Mouse (Mus musculus): Measurements from ENCODE around the gene Fam71e1.

Gene Fam71e1

DNA sequence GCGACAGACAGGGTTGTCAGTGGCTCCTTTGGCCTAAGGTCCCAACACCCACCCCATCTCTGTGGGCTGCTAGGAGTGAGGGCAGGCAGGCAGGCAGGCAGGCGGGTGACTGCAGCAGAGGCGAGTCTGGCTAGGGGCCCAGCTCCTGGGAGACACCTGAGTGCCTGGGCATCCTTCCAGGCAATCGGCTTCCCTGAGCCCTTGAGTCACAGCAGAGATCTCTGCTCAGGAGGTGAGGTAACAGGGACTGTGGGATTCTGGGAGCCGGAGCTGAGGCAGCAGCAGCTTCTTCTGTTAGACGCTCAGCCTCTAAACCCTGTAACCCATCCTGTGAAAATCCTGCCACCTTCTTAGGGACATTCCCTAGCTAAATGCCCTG is 40.2 kb downstream of the Fam71e1 start:
- peak; percentile 39 for DNase-seq

DNA sequence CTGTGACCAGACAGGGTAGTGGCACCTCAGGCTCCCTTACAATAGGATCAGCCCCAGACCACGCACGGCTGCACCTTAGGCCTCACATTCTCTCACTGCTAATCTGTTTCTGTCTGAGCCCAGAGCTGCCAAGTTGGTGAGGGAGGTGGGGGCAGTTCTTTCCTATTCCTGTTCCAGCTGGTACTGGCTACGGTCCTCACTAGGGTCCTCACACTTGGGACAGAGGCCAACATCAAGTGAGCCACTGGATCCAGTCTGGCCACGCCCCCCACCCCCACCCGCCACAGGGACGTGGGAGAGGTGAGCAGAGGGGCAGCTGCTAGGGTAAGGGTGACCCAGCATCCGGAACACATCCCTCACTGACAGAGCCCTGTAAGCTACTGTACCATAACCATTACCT is 40.6 kb downstream of the Fam71e1 start:
- DNase-seq, result no peak

DNA sequence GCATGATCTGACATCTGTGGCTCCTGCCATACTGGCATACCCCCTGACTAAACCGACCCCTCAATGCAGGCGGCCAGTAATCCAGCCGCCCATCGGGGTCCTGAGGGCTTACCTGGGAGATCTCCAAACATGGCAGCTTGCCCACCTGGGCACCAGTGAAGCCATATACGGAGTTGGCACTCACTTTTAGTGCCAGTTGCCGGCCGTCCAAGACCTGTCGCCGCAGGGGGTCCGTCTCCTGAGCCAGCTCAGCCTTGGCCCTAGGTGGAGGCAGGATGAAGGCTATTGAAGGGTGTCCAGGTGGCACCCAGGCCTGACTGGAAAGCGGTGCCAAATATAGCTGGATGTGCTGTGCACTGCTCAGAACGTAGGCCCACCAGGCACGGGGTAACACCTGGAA is 41.1 kb downstream of the Fam71e1 start:
- DNase-seq, result no peak

DNA sequence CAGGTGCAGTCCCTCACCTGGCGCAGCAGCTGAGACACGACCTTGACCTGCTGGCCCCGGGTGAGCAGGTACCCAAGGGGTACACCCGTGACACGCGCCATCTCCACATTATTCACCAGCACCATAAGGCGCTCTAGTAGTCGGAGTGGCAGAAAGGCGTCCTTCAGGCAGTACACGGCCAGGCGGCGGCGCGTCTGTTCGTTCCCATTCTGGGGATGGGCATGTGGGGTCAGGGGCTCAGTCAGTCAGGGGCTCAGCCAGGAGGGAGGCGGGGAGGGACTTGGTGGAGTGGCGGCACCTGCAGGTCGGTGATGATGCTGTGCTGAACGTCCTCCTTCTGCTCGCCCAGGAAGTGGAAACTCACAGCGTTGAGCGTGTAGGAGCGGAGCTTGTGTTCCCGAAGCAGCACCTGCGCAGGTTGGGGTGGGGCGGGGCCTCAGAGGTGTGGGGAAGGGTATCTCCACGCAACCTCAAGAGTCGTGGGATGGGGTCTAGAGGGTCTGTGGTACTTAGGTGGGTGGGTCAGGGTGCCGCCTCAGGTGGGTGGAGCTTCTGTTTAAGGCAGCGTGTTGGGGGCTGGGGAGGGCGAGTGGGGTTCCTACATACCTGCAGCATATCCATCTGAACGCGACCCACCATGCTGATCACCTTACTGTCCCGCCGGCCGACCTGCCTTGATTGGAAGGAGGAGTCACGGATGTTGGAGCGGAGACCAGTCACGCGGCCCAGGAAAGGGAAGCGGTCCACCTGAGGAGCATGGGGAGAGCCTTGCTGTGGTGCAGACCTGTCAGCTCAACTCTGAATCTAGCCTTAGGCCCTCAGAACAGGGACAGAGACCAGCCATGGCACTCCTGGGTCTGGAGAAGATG is 42.6 kb downstream of the Fam71e1 start:
- no peak for DNase-seq

DNA sequence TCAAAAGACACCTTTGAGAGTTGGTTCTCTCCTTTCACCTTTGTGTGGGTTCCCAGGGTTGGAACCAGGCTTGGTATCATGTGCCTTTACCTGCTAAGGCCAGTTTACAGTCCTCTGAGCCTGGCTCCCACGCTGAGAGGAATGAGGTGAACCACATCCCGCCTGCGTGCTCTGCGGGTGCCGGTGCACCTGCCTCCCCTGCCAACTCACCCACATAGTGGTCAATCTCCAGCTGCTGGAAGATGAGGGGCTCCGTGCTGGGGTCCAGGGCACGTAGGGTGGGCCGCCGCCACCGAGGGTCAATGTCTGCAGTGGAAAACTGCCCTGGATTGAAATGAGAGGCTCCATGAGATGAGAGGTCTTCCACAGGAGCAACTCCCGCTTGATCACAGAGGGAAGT is 46.2 kb downstream of the Fam71e1 start:
- DNase-seq, result no peak

DNA sequence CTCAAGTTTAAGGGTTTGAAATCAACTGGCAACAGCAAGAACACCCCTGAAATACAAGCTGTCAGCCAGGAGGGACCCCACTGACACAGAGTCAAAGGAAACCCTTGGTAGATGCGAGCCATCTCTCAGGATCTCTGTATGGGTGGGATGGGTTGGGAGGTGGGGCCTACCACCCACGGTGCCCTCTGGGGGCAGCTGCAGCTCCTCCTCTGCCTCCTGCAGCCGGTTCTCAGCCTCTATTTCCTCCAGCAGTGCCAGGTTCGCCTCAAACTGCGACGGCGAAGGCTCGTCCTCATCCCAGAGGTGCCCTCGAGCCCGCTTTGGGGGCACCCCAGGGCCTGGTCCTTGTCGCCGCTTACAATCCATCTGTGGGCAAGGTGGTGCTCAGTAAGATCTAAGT is 46.7 kb downstream of the Fam71e1 start:
- no peak for DNase-seq

DNA sequence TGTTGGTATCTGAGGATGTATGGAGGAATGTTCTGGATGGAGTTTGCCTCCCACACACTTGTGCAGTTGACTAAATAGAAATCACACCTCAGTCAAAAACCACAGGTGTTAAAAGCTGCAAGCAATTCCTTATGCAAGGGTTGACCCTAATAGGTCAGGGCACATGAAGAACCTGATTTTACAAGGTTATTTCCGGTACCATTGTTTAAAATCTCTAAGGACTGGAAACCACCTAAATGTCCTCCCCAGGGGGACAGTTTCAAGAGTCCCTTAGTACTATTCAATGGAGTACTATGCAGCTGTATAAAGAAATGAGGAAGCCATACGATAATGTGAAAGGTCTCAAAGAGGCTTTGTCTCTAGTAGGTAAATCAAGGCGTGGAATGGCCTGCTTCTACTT is 49.9 kb downstream of the Fam71e1 start:
- DNase-seq, result no peak

DNA sequence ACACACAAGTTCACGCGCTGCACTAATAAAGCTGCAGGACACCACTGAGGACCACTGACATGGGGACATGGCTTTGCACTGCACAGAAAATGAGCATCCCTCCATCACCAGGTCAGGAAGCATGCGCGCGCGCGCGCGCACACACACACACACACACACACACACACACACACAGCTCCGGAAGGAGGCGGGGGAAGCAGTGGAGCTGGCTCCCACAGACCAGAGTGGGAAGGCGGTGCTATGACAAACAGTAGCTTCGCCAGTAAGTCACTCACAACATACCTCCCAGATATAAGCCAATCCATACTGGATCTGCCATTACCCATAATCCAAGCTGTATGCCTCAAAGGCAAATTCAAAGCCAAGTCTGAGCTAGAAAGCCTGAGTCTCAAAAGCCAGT is 50.7 kb downstream of the Fam71e1 start:
- DNase-seq, result no peak

DNA sequence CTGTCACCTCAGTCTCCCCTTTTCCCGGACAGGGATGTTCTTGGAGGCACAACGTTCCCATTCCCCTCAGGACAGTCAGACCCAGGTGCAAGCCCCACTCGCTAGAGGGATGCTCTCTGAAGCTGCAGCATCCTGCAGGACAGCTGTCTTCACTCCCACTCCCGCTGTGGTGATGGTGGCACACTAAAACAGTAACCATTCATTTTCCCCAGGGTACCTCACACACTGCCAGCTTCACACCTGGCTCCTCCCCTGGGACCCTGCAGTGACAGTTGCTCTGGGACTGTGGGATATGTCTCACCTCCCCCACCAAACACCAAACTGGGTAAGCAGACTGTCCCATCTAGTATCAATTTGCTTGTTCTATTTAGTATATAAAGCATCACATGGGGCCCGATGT is 51.3 kb downstream of the Fam71e1 start:
- no peak for DNase-seq

DNA sequence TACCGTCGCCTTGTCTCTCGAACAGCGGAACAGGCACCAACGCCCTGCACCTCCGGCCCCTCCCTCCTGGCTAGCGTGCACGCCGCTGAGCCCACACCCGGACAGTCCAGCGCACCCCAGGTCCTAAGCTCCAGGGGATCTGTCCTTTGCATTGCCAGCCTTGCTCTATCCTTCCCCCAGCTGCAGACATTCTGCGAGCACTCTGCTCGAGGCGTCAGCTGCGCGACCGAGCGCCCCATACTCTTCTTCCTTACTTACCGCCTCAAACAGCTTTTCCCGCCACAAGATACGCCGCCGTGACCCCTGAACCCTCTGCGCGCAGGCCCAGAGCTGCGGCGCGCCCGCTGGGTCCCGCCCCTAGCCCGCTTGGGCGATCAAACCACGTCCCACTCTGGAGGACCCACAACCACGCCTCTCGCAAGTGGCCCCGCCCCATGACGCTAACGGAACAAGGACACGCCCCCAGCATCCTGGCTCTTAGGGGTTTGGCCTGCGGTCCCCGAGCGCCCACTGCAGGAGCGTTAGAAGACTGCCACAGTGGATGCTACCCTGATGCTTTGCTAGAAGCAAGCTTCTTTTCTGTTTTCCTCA is 52.2 kb downstream of the Fam71e1 start, which contains the start of gene Pold1:
Gene Pold1, minus strand, starts transcription at position 353 of the 591 bp plus-strand sequence.
- peak; percentile 100 for DNase-seq

DNA sequence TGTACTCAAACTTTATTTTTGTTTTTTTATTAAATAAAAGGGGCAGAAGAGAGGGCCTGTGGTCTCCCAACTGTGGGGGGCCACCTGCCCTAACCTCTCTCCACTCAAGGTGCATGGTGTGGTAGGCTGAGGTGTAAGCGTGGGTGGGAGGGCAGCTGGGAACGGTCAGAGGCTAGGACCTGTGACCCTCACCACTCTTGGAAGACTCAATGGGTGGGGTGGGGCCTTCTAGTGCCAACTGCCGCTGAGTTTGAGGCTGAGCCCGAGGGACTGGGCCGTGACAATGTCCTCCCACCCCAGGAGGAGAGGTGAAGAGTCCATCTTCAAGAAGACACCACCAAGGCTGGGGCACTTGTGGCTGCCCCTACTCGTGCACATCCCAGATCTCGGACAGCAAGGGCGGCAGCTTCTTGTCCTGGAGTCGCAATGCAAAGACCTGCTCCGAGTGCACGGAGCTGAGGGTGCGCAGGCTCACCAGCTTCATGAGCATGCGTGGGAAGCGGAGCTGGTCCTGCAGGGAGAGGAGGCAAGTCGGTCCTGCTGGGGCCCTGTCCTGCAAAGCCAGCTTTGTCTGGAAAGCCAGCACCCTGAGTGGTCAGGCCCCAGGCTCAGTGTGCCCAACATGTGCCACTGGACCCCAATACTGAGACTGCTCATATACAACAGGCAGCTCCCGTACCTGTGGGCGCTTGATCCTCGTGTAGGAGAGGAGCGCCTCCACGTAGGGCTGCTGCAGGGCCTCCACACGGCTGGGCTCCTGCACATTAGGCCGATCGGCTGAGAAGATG is 53.4 kb downstream of the Fam71e1 start:
- no peak for DNase-seq

DNA sequence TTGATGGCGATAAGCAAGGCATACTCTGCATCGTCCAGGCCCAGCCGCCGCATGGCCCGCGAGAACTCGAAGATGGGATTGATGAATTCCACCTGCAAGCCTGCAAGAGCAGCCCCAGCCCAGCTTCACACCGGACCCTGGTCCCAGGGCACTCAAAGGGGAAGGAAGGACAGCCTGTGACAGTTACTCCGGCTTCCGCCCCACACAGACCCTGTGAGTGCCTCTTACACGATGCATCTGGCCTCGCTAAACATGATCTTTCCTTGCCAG is 54.0 kb downstream of the Fam71e1 start:
- no peak for DNase-seq
